Mouse (Mus musculus) hindbrain, embryonic 15.5 days (tissue): ENCODE results near the gene Gm20388. TPM values are rescaled to one million over a fixed set of nuclear protein-coding genes. Genes with fewer than 3 reads are reported as not detected.

Experiments
- ATAC-seq: fragments of 200-750 bp; cut with Nextera tagmentation; 2 replicates; pipeline ENCODE4 v1.8.0; 2017; ENCODE audit warnings: low read depth, moderate number of reproducible peaks, moderate TSS enrichment; ENCODE audit not compliant: low FRiP score
- H3K27ac ChIP-seq: fragments of 300-500 bp; sonication (generic); replicated peaks from 2 replicates; pipeline ENCODE4 v1.5.1; 2015; ENCODE audit warnings: mild to moderate bottlenecking, inconsistent platforms
- H3K27me3 ChIP-seq: fragments of 300-500 bp; sonication (generic); 2 replicates; pipeline ENCODE4 v1.6.1; 2015; ENCODE audit warnings: control low read depth, inconsistent platforms
- H3K36me3 ChIP-seq: fragments of 300-500 bp; sonication (generic); 2 replicates; pipeline ENCODE4 v1.6.1; 2015; ENCODE audit warnings: control low read depth, inconsistent platforms
- H3K4me1 ChIP-seq: fragments of 300-500 bp; sonication (generic); replicated peaks from 2 replicates; pipeline ENCODE4 v1.6.1; 2015; ENCODE audit warnings: control low read depth, inconsistent platforms
- H3K4me2 ChIP-seq: fragments of 300-500 bp; sonication (generic); 2 replicates; pipeline ENCODE4 v1.6.1; 2015; ENCODE audit warnings: moderate library complexity, mild to moderate bottlenecking, inconsistent platforms
- H3K4me3 ChIP-seq: fragments of 300-500 bp; sonication (generic); 2 replicates; pipeline ENCODE4 v1.5.1; 2015; ENCODE audit warnings: mild to moderate bottlenecking, inconsistent platforms
- H3K9ac ChIP-seq: fragments of 300-500 bp; sonication (generic); 2 replicates; pipeline ENCODE4 v1.6.1; 2015; ENCODE audit warnings: inconsistent platforms
- H3K9me3 ChIP-seq: fragments of 300-500 bp; sonication (generic); 2 replicates; pipeline ENCODE4 v1.6.1; 2016; ENCODE audit warnings: control low read depth, inconsistent platforms
- WGBS: fragments of 180-500 bp; shearing (Covaris S2); methylation state at CpG from one replicate; pipeline ENCODE4 v1.1.7; 2015; 5-methylcytosine and 5-hydroxymethylcytosine counted together
- polyA plus RNA-seq: library from polyadenylated mRNA; unstranded; fragments of >200 nt; fragmentation: Nextera tagmentation; extraction: Ambion mirVana; gene quantifications from 2 replicates; pipeline ENCODE4 v1.2.1, GENCODE M21; 2015

Gm20388 gene
- polyA plus RNA-seq, 1 experiment from 2014 or later = 5.4 TPM

DNA sequence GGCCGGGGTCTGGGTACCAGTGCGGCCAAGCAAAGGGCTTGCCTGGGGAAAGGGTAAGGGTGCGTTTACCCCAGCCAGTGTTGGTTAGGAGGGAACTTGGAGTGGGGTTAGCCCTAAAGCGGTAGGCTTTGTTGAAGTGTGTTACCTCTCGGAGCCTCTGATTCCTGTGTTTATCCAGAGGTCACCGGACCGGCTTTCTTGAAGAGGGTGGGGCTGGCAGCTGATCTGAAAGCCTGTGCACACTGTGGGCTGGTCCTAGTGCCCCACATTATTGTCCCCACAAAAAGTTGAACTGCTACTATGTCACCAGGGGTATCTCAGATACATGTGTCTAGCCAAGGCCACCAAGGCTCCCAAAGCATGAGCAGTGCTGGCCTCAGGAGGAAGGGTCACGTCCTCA is 2328.1 kb downstream of the Gm20388 start:
- Histone ChIP-seq H3K27me3 (no peaks in the 10 kb centered on the region), H3K36me3 (no peaks in the 10 kb centered on the region), H3K27ac (no peak overlapping the region), H3K9ac (no peak overlapping the region), H3K9me3 (no peaks in the 10 kb centered on the region), H3K4me2 (no peak overlapping the region), H3K4me3 (no peak overlapping the region), H3K4me1 (no peaks in the 10 kb centered on the region)
- no peak for ATAC-seq
- 75% methylated on average over 8 of the region's 8 CpGs for WGBS

DNA sequence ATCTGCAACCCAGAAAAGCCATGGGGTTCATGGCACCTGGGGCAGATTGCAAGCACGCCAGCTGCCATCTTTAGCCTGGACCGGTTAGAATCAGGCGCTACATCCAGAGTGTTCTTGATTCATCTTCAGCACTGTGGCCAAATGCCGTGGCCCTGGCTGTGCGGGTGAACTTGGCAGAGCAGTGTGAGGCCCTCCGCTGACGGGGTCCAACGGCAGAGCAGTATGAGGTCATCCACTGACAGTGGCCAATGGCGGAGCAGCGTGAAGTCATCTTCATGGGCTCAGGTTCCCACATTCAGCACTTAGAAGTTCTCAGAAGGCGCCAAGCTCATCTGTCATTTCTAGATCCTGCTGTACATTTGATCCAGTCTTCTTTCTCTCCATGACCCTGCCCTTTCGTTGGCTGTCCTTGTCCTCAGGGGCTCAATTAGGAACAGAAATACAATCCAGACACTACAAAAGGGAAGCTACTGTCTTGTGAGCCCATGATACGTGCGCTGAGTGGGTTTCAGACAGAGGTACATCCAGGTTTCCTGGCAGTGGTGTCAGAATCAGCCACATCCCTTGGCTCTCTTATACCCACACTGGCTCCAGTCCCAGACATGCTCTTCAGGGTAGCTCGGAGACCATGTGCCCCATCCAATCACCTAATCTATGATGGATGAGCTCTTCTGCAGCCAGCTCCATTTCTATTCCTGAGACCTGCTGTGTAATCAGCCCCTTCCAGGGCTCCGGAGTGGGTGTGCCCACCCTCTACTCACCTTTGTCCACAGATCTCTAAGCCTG is 2329.8 kb downstream of the Gm20388 start:
- Histone ChIP-seq H3K4me3 (no peak overlapping the region), H3K36me3 (no peaks in the 10 kb centered on the region), H3K4me2 (no peak overlapping the region), H3K9me3 (no peaks in the 10 kb centered on the region), H3K9ac (no peak overlapping the region), H3K27me3 (no peaks in the 10 kb centered on the region), H3K4me1 (no peaks in the 10 kb centered on the region), H3K27ac (no peak overlapping the region)
- WGBS = 74% methylated on average over 16 of the region's 16 CpGs
- ATAC-seq = no peak; the same call in 1 of the 2 replicates

DNA sequence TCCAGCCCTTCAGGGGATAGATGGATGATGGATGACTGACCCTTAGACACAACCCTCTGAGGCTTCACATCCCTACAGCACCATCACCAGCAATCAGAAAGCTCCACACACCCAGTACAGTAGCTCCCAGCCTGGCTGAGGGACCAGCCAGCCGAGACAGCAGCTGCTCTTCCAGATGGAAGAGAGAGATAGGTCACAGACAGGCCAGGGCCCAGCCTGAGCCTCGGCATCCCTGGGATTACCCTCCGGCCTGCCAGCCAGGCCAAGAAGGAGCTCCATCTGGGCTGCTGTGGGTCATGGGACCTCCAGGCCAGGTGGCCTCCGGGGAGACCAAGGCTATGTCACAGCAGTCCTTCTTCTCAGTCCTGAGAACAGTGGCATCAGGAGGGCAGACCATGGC is 2332.7 kb downstream of the Gm20388 start:
- WGBS = 69% methylated on average over 4 of the region's 4 CpGs
- no peak for ATAC-seq
- Histone ChIP-seq H3K27ac (no peak overlapping the region), H3K9me3 (no peaks in the 10 kb centered on the region), H3K4me1 (0 out of 2 replicates have a peak, but pooled peaks cover 4% of the 10 kb centered on the region), H3K36me3 (no peaks in the 10 kb centered on the region), H3K4me2 (no peak overlapping the region), H3K9ac (no peak overlapping the region), H3K4me3 (no peak overlapping the region), H3K27me3 (no peaks in the 10 kb centered on the region)

DNA sequence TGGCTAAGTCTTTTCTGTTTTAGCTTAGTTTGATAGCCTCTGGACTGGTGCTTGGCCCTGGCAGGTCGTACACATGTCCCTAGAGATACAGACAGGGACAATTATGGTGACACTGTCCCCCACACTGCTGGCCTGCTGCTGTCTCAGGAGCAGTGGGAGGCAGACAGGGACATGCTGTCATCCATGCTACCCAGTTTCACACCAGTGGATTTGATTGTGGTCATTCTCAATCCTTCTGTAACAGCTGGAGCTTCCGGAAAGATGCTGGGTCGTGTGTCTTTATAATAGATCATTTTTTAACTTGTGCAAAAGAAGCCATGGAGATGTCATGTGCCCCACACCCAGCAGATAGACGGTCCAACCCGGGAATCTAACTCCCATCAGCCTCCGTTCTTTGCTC is 2334.5 kb downstream of the Gm20388 start:
- H3K4me3 ChIP-seq = no peak overlapping the region
- no peaks in the 10 kb centered on the region for H3K36me3 ChIP-seq
- H3K27ac ChIP-seq = no peak overlapping the region
- H3K4me2 ChIP-seq = no peak overlapping the region
- H3K27me3 ChIP-seq = no peaks in the 10 kb centered on the region
- H3K9ac ChIP-seq = no peak overlapping the region
- H3K9me3 ChIP-seq = no peaks in the 10 kb centered on the region
- H3K4me1 ChIP-seq = 0 out of 2 replicates have a peak, but pooled peaks cover 4% of the 10 kb centered on the region
- no peak for ATAC-seq
- 75% methylated on average over 6 of the region's 6 CpGs for WGBS

DNA sequence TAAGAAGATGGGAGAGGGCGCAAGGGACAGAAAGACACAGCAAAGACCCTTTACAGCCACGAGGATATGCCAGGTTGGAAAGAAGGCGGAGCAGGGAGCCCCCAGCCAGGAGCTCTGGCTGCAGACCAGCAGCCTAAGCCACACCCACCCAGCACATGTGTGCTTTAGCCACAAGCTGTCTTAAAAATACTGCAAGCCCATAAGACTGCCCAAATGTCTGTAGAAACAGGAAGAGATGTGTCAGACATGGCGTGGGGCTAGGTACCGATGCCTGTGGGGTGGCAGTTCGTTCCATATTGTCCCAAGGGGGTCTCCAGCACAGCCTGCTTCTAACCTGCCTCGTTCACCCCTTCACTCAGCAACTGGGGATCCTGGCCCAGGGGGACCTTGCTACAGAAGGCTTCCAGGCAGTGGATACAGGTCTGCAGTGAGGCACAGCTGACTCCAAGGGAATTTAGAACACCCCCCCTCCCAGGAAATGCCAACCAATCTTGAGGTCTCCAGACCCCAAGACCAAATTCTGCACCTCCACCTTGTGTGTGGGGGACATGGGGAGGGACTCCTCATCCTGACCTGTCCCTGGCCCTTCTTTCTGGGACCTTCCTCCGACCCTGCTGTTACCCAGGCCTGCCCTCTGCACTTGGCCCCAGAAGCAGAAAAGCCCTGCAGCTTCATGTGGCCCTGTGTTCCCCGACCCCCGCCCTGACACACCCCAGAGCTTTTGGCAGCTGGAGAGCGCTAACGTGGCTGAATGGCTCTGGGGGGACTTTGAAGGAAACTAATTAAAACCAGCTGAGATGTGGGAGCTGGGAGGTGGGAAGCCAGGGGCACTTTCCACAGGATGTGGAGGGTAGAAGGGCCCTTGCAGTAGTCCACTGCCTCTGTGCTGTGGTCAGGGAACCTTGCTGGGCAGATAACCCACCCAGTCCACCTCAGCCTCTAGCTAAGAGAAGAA is 2335.9 kb downstream of the Gm20388 start:
- H3K9ac ChIP-seq = no peak overlapping the region
- no peaks in the 10 kb centered on the region for H3K27me3 ChIP-seq
- WGBS = 48% methylated on average over 12 of the region's 12 CpGs

DNA sequence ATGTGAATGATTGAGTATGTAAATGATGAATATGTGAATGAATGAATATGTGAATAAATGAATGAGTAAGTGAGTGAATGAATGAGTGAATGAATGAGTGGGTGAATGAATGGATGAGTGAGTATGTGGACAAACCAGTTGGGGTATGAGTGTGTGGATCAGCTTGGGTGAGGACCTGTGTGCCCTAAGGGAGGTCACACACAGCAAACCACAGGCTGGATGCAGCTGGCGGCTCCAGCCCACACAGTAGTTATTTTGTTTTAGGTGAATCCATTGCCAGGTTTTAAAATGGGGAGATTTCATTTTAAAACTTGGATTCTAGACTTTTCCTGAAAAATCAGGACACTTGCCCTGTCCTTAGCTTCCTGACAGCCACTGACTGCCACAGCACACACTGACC is 2341.1 kb downstream of the Gm20388 start:
- Histone ChIP-seq H3K4me1 (0 out of 2 replicates have a peak, but pooled peaks cover under 1% of the 10 kb centered on the region), H3K4me3 (no peak overlapping the region), H3K4me2 (no peak overlapping the region), H3K36me3 (no peaks in the 10 kb centered on the region), H3K27ac (no peak overlapping the region), H3K9ac (no peak overlapping the region), H3K9me3 (no peaks in the 10 kb centered on the region), H3K27me3 (no peaks in the 10 kb centered on the region)
- 88% methylated on average over 1 of the region's 1 CpGs for WGBS
- no peak for ATAC-seq

More for the DNA sequence above, 2335.9 kb downstream of the Gm20388 start:
- no peak overlapping the region for H3K4me2 ChIP-seq
- H3K9me3 ChIP-seq = no peaks in the 10 kb centered on the region
- no peak overlapping the region for H3K27ac ChIP-seq
- no peak for ATAC-seq
- 0 out of 2 replicates have a peak, but pooled peaks cover 4% of the 10 kb centered on the region for H3K4me1 ChIP-seq
- no peak overlapping the region for H3K4me3 ChIP-seq
- no peaks in the 10 kb centered on the region for H3K36me3 ChIP-seq

DNA sequence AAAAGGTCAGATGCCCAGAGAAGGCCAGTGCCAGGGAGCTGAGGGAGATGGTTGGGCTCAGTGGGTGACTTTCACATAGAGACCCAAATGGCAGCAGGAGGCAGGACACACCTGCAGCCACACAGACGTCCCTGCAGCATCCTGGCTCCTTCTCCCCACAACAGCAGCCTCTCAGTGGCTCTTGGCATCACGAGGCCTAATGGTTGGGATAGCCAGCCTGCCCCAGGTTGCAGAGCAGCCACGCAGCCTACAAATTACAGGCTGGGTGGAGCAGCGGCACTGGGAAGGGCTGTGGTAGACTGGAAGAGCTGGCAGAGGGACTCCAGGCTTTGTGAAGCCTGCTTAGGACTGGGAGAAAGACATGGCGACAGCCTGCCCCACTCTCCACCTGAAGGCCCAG is 2341.7 kb downstream of the Gm20388 start:
- 53% methylated on average over 5 of the region's 5 CpGs for WGBS
- ATAC-seq = no peak

DNA sequence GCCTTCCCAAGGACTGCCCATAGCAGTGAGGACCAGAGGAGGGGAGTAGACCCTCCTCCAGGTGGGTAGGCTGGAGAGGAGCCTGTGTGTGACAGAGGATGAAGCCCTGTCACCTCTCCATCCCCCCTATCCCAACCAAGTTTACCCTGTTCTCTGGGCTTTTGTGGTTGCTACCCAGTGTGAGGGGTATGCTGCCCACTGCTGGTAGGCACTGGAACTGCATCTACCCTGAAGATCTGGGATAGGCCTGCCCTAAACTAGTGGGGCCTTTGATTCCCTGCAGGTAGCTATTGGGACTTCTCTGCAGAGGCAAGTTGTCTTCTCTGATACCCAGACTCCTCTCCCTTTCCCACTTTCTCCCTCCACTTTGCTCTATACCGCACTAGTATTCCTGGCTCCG is 2348.7 kb downstream of the Gm20388 start:
- no peaks in the 10 kb centered on the region for H3K9me3 ChIP-seq
- H3K27ac ChIP-seq = no peak overlapping the region
- peaks cover 1% of the 10 kb centered on the region; the same call in 1 of the 2 replicates for H3K4me1 ChIP-seq
- no peak overlapping the region for H3K4me2 ChIP-seq
- no peak overlapping the region for H3K4me3 ChIP-seq
- ATAC-seq = no peak
- 64% methylated on average over 2 of the region's 2 CpGs for WGBS
- H3K27me3 ChIP-seq = 0 out of 2 replicates have a peak, but pooled peaks cover 3% of the 10 kb centered on the region
- no peaks in the 10 kb centered on the region for H3K36me3 ChIP-seq
- H3K9ac ChIP-seq = no peak overlapping the region

More for the DNA sequence above, 2341.7 kb downstream of the Gm20388 start:
- no peak overlapping the region for H3K4me2 ChIP-seq
- no peak overlapping the region for H3K4me3 ChIP-seq
- H3K36me3 ChIP-seq = no peaks in the 10 kb centered on the region
- H3K4me1 ChIP-seq = no peaks in the 10 kb centered on the region
- no peak overlapping the region for H3K9ac ChIP-seq
- no peaks in the 10 kb centered on the region for H3K9me3 ChIP-seq
- no peak overlapping the region for H3K27ac ChIP-seq
- H3K27me3 ChIP-seq = no peaks in the 10 kb centered on the region

DNA sequence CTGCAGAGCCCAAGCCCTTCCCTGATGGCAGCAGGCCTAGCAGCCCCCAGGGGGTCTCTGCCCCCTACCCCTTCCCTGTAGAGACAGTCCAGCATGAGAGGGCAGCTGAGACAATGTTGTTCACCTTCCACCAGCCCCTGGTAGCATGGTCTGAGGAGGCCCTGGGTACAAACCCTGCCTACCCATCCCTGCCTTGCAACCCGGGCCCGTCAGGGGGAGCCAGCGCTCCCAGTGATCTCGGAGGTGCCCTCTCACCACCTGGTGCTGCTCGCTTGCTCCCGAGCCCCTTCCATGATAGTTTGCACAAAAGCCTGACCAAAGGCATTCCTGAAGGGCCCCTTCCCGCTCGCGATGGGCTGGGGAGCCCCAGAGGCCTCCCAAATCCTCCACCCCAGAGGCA is 2350.1 kb downstream of the Gm20388 start:
- H3K27me3 ChIP-seq = 0 out of 2 replicates have a peak, but pooled peaks cover 3% of the 10 kb centered on the region
- no peak for ATAC-seq
- H3K4me3 ChIP-seq = no peak overlapping the region
- no peak overlapping the region for H3K27ac ChIP-seq
- peaks cover 4% of the 10 kb centered on the region; the same call in 1 of the 2 replicates for H3K4me1 ChIP-seq
- H3K9me3 ChIP-seq = no peaks in the 10 kb centered on the region
- H3K36me3 ChIP-seq = no peaks in the 10 kb centered on the region
- WGBS = 45% methylated on average over 9 of the region's 9 CpGs
- no peak overlapping the region for H3K4me2 ChIP-seq
- H3K9ac ChIP-seq = no peak overlapping the region

DNA sequence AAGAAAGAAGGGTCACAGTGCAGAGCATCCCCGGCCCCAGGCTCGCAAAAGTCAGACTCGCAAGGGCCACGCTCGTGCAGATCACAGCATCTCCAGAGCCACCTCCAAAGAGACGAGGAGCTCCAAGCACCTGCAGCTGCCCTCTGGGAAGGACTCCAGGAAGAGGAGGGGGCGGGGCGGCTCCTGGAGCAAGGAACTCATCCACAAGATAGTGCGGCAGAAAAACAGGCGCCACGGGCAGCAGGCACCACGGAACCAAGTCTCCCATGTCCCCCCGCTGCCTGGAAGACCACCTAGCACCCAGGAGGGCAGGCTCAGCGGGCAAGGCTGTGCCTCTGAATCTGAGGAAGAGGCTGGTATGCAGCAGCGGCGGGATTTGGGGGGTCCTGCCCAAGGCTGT is 2352.2 kb downstream of the Gm20388 start:
- Histone ChIP-seq H3K27me3 (0 out of 2 replicates have a peak, but pooled peaks cover 3% of the 10 kb centered on the region), H3K4me1 (peaks cover 11% of the 10 kb centered on the region; the same call in 1 of the 2 replicates), H3K9ac (no peak overlapping the region), H3K4me2 (no peak overlapping the region), H3K9me3 (no peaks in the 10 kb centered on the region), H3K4me3 (no peak overlapping the region), H3K36me3 (no peaks in the 10 kb centered on the region), H3K27ac (no peak overlapping the region)
- no peak for ATAC-seq
- 70% methylated on average over 16 of the region's 16 CpGs for WGBS

DNA sequence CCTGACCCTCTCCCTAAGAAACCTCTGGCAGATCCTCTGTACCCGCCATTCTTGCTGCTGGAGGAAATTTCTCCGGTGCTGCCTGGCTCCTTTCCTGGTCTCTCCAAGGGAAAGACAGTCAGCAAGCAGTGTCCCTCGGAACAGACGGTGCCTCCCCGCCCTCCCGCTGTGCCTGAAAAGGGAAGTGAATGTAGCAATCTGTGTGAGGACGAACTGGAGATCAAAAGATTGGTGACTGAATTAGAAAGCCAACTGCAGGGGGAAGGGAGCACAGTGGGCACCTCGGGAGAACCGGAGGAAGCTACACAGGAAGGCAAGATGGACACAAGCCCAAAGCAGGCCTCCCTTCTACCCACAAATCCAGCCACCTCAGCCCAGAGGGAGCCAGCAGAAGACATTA is 2353.6 kb downstream of the Gm20388 start:
- ATAC-seq = no peak
- Histone ChIP-seq H3K4me3 (no peak overlapping the region), H3K4me2 (no peak overlapping the region), H3K27me3 (0 out of 2 replicates have a peak, but pooled peaks cover 3% of the 10 kb centered on the region), H3K9me3 (no peaks in the 10 kb centered on the region), H3K36me3 (no peaks in the 10 kb centered on the region), H3K27ac (no peak overlapping the region), H3K9ac (no peak overlapping the region), H3K4me1 (peaks cover 18% of the 10 kb centered on the region)
- WGBS = 21% methylated on average over 9 of the region's 9 CpGs

DNA sequence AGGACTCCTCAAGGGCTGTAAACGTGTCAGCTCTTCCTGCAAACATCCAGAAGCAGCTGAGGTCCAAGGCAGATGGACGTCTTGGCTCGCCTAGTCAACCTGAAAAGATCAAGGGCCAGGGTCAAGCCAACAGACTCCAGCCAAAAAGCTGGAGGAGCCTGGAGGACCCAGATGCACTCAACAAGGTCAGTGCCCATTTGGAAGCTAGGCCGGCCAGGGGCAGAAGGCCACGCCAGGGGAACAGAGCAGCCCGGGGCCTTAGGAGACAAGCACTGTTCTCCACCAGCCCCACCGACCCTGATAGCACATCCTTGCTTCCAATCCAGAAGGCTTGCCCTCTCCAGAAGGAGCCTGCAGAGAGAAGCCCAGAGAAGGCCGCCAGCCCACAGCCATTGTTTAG is 2354.9 kb downstream of the Gm20388 start:
- Histone ChIP-seq H3K9me3 (no peaks in the 10 kb centered on the region), H3K4me2 (no peak overlapping the region), H3K9ac (no peak overlapping the region), H3K4me3 (no peak overlapping the region), H3K36me3 (no peaks in the 10 kb centered on the region), H3K4me1 (peaks cover 24% of the 10 kb centered on the region), H3K27me3 (peaks cover 8% of the 10 kb centered on the region), H3K27ac (no peak overlapping the region)
- 92% methylated on average over 8 of the region's 8 CpGs for WGBS
- no peak for ATAC-seq
